Mouse (Mus musculus) brain, embryonic 14.5 days (tissue): Measurements from ENCODE around the gene Fam189b. TPM values are rescaled to one million over a fixed set of nuclear protein-coding genes. Genes with fewer than 3 reads are reported as not detected.

Source experiments
- DNase-seq: peaks from one replicate; pipeline ENCODE4 v3.0.0-alpha.2; 2011; ENCODE audit warnings: low read depth
- CTCF ChIP-seq: fragments of 200-500 bp; IDR thresholded peaks from 2 replicates; pipeline ENCODE4 v1.5.1; 2012; ENCODE audit warnings: inconsistent platforms, mild to moderate bottlenecking, moderate library complexity, borderline replicate concordance; ENCODE audit not compliant: insufficient read depth, insufficient read length; ENCODE audit errors: extremely low read depth
- POLR2A ChIP-seq: fragments of 200-500 bp; IDR thresholded peaks from 2 replicates; pipeline ENCODE4 v1.6.1; 2012; ENCODE audit warnings: mild to moderate bottlenecking, inconsistent platforms, borderline replicate concordance; ENCODE audit not compliant: poor library complexity, insufficient read depth, insufficient read length, severe bottlenecking; ENCODE audit errors: extremely low read depth
- polyA plus RNA-seq: library from polyadenylated mRNA; depleted of rRNA; stranded (reverse); fragments of >200 nt; gene quantifications from 2 replicates; pipeline ENCODE4 v1.2.3, GENCODE M21; 2012; rRNA removed

Fam189b gene
- polyA plus RNA-seq, 1 experiment: 69.1 TPM

DNA sequence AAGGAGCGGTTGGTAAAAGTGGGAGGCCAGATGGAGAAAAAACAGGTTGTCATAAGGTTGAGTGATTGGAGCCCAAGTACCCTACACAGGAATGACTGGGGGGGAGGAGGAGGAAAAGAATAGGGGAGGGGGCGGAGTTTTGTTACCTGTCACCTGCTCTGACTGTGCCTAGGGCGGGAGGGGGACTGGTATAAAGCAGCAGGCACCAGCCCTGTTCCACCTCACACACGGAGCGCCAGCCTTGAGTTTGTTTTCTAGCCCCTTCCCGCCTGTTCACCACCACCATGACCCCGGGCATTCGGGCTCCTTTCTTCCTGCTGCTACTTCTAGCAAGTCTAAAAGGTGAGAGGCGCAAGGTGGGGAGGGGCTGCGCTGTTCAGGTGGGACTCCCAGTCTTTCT is 45.9 kb downstream of the Fam189b start, which contains the start of gene Muc1:
Gene Muc1, plus strand, starts transcription at position 222 of the 400 bp plus-strand sequence.
- TF ChIP-seq CTCF: no peak
- TF ChIP-seq POLR2A: no peak
- DNase-seq: no peak

DNA sequence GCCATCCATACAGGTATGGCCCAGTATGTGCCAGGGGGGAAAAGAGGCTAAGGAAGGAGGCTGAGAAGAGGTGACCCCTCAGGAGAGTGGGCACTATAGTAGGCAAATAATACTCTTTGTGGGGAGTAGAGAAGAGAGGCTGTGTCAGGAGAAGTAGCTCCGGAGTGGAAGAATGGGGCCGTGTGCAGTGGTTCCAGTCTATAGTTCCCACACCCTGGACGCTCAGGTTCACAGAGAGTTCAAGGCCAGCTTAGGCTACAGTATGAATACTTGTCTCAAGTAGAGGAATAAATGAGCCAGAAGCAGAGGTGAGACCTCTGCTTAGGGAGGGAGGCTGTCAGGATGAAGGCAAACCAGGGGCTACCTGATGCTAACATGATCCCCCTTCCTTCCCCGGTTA is 46.3 kb downstream of the Fam189b start:
- no peak for DNase-seq
- no peak for TF ChIP-seq CTCF
- no peak for TF ChIP-seq POLR2A

DNA sequence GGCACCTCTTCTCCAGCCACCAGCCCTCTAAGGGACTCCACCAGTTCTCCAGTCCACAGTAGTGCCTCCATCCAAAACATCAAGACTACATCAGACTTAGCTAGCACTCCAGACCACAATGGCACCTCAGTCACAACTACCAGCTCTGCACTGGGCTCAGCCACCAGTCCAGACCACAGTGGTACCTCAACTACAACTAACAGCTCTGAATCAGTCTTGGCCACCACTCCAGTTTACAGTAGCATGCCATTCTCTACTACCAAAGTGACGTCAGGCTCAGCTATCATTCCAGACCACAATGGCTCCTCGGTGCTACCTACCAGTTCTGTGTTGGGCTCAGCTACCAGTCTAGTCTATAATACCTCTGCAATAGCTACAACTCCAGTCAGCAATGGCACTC is 47.6 kb downstream of the Fam189b start:
- DNase-seq: no peak
- no peak for TF ChIP-seq POLR2A
- TF ChIP-seq CTCF: no peak

DNA sequence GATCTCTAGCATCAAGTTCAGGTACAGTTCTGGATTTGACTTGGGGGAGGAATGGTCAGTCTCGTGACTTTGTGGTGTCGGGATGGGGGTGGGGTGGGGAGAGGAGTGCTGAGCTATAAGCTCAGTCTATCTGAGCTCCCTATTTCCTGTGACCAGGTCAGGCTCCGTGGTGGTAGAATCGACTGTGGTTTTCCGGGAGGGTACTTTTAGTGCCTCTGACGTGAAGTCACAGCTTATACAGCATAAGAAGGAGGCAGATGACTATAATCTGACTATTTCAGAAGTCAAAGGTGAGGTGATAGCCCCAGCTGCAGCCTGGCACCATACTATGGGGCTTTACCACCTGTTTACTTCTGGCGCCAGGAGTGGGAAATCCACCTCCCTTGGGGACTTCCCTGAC is 48.4 kb downstream of the Fam189b start:
- no peak for TF ChIP-seq POLR2A
- TF ChIP-seq CTCF: no peak
- no peak for DNase-seq

DNA sequence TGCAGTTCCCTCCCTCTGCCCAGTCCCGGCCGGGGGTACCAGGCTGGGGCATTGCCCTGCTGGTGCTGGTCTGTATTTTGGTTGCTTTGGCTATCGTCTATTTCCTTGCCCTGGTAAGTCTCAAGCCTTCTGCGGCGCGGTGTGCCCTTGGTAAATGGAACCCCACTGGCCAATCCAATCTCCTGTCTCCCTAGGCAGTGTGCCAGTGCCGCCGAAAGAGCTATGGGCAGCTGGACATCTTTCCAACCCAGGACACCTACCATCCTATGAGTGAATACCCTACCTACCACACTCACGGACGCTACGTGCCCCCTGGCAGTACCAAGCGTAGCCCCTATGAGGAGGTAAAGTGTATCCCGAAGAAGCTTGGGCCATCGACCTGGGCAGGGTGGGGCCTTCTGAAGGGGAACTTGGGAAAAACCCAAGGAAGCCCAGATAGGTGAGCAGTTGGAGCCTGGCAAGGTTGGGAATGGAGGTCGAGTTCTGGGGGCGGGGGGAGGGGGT is 48.9 kb downstream of the Fam189b start:
- no peak for DNase-seq
- TF ChIP-seq POLR2A: no peak
- no peak for TF ChIP-seq CTCF

DNA sequence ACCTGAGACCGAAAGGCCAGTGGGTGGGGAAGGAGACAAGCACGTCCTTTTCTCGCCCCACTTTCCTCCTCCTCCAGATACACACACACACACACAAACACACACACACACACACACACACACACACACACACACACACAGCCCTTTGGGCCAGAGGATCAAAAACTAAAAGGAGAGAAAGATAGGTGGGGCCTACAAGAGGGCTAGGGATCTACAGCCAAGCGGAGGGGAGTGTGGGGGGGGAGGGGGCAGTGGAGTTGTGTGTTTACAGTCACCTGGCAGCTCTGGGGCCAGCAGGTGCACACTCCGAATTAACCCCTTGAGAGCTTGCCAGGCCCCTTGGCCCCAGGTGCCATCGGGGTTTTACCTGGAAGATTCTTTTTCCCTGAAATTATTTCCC is 49.7 kb downstream of the Fam189b start:
- DNase-seq: no peak
- no peak for TF ChIP-seq POLR2A
- no peak for TF ChIP-seq CTCF

DNA sequence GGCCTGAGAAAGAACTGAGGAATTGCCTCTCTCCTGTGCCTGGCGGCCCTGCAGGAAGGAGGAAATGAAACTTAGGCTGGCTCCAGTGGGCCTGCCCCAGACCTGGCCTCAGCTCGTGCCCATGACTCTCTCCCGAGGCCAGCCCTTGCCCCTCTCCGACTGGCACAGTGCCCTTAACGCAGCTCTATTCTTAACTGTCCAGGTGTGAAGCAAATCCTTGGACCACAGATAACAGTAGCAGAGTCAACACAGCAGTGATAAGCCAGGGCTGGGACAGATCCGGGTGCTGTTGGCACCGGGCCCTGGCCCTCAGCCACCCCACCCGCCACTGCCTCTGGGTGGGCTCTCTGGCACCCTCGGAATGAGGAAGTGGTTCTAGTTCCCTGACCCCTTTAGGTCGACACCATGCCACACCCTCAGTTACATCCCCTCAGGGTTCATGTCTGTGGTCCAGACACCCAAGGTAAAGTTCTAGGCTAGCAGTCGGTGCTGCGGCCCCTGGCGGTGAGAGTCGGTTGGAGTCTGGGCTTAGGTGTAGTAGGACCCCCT is 50.7 kb downstream of the Fam189b start:
- no peak for DNase-seq
- no peak for TF ChIP-seq CTCF
- TF ChIP-seq POLR2A: no peak

DNA sequence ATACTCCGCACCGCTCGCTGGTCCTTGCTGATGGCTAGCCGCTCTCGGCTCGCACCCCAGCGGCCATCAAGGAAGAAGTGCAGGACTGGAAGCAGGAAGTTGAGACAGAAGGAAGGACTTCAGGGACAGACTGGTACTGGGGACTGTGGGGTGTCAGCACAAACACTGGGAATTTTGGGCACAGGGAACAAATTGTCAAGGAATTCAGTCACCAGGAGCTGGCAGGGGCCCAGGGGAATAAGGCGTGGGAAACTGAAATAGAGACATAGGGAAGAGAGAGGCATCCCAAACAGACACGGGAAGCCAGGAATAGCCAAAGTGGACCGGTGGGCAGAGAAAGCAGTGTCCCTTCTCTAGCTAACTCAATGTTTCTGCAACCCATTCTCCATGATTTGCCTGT is 53.6 kb downstream of the Fam189b start:
- no peak for DNase-seq
- TF ChIP-seq CTCF (no peak), POLR2A (no peak)

DNA sequence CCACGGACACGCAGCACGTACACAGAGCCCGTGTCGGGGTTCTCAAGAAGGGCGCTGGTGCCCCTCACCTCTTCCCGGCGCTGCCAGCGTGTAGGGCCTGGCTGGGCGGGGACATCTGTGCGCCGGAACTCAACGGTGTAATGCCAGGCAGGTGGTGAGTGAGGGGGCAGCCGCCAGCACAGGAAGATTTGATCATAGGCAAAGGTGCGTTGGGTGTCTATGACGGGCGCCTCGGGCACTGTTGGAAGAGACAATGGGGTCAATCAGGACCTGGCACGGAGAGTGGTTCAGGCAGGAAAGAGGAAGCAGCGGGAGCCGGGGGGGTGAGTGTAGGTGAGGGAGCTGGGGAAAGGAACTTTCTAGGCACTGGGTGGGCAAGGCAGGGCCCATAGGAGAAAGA is 54.7 kb downstream of the Fam189b start:
- no peak for DNase-seq
- no peak for TF ChIP-seq CTCF
- no peak for TF ChIP-seq POLR2A

DNA sequence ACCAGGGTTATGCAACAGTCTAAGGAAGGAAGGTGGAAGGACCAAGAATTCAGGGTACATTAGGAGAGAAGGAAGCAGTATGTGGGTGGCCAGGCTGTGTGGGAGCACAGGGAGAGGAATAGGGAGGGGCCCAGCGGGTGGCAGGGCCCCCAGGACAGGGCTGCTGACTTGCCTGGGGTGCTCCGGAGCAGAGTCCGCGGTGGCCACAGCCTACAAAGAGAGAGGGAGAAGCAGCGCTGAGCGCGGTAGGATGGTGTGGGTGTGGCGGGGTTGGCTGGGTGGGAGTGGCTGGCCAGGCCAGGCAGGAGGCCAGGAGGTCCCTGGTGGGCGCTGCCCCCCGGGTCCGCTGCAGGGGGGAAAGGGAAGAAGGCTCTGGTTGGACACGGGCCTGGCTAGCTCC is 55.6 kb downstream of the Fam189b start:
- TF ChIP-seq CTCF (no peak), POLR2A (no peak)
- no peak for DNase-seq

Other genes starting within 250 kb of the Fam189b start
- gene Ash1l, start 232.5 kb upstream of the Fam189b start, polyA plus RNA-seq: 19.1 and 25.1 TPM in 2 replicates
- 75.2 and 86.7 TPM in 2 replicates for gene Dap3, start 232.0 kb upstream of the Fam189b start, polyA plus RNA-seq
- 131 and 149 TPM in 2 replicates for gene Rusc1, start 89.8 kb upstream of the Fam189b start, polyA plus RNA-seq
- 0.03 and 0.05 TPM in 2 replicates for gene Gm43738, start 82.0 kb upstream of the Fam189b start, polyA plus RNA-seq
- gene Fdps, start 81.2 kb upstream of the Fam189b start, polyA plus RNA-seq: 169 and 202 TPM in 2 replicates
- gene Pklr, start 47.0 kb upstream of the Fam189b start, polyA plus RNA-seq: 0.14 and 0.21 TPM in 2 replicates
- gene Hcn3, start 22.9 kb upstream of the Fam189b start, polyA plus RNA-seq: 61.6 and 68.6 TPM in 2 replicates
- gene Clk2, start 18.3 kb upstream of the Fam189b start, polyA plus RNA-seq: 103 and 123 TPM in 2 replicates
- 132 and 139 TPM in 2 replicates for gene Scamp3, start 5.7 kb upstream of the Fam189b start, polyA plus RNA-seq
- 55.6 and 56.3 TPM in 2 replicates for gene Gba, start 19.8 kb downstream of the Fam189b start, polyA plus RNA-seq
- gene Thbs3, start 32.0 kb downstream of the Fam189b start, polyA plus RNA-seq: 117 and 168 TPM in 2 replicates
- gene Mtx1, start 43.9 kb downstream of the Fam189b start, polyA plus RNA-seq: 146 and 201 TPM in 2 replicates
- 9.3 and 10.0 TPM in 2 replicates for gene Muc1, start 45.9 kb downstream of the Fam189b start, polyA plus RNA-seq
- 86.7 and 106 TPM in 2 replicates for gene Krtcap2, start 62.8 kb downstream of the Fam189b start, polyA plus RNA-seq
- 131 and 144 TPM in 2 replicates for gene Trim46, start 63.2 kb downstream of the Fam189b start, polyA plus RNA-seq
- gene Dpm3, start 76.2 kb downstream of the Fam189b start, polyA plus RNA-seq: 145 and 269 TPM in 2 replicates
- gene Slc50a1, start 87.4 kb downstream of the Fam189b start, polyA plus RNA-seq: 41.4 and 71.8 TPM in 2 replicates
- gene Efna1, start 98.0 kb downstream of the Fam189b start, polyA plus RNA-seq: 11.2 and 12.0 TPM in 2 replicates
- gene Efna3, start 139.8 kb downstream of the Fam189b start, polyA plus RNA-seq: 59.4 and 60.3 TPM in 2 replicates
- gene Efna4, start 154.9 kb downstream of the Fam189b start, polyA plus RNA-seq: 12.6 and 22.9 TPM in 2 replicates
- 63.6 and 75.5 TPM in 2 replicates for gene Adam15, start 166.9 kb downstream of the Fam189b start, polyA plus RNA-seq
- gene Dcst2, start 178.8 kb downstream of the Fam189b start, polyA plus RNA-seq: 0.38 and 0.57 TPM in 2 replicates
- 0.04 TPM in 1 of 2 replicates, not detected in the other for gene Dcst1, start 182.1 kb downstream of the Fam189b start, polyA plus RNA-seq
- 2.4 and 2.8 TPM in 2 replicates for gene Zbtb7b, start 211.6 kb downstream of the Fam189b start, polyA plus RNA-seq
- gene Lenep, start 219.7 kb downstream of the Fam189b start, polyA plus RNA-seq: 4.6 and 5.2 TPM in 2 replicates
- 39.4 and 53.9 TPM in 2 replicates for gene Flad1, start 228.7 kb downstream of the Fam189b start, polyA plus RNA-seq
- gene Cks1b, start 235.2 kb downstream of the Fam189b start, polyA plus RNA-seq: 79.8 and 129 TPM in 2 replicates
- 29.5 and 30.2 TPM in 2 replicates for gene Shc1, start 235.3 kb downstream of the Fam189b start, polyA plus RNA-seq
- gene Pygo2, start 247.1 kb downstream of the Fam189b start, polyA plus RNA-seq: 71.6 and 90.9 TPM in 2 replicates